Mouse (Mus musculus): ENCODE data around the gene Relb. TPM values are rescaled to one million over a fixed set of nuclear protein-coding genes. Genes with fewer than 3 reads are reported as not detected.

The Relb gene
- total RNA-seq (2021): 1 to 10 TPM; 9.1 to 9.7 TPM
- long read RNA-seq, transcript Relb-201 (11 exons, 2,200 nt): major isoform, 5 of 12 reads
- long read RNA-seq, partial matches to known transcripts: 2 of 12 reads
- long read RNA-seq, other reads (novel, unspliced or antisense): 5 of 12 reads

DNA sequence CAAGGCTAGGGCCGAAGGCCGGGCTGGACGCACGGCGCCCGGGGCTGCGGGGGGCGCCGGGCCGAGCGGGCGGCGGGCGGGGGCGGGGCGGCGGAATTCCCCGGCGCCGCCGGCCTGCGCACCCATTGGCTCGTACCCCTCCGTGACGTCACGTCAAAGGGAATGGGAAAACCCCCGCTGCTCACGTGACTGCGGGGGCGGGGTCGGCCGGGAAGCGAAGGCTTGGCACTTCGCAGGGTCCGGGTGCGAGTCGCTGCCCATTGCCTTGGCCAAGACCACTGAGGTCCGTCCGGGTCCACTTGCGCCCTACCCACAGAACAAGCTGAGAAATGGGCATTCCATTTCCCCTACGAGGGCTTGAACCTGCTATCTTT lies at the start of gene Relb:
Gene Relb (minus strand): TSS at position 78 of the 374 bp plus-strand sequence.
- peak; percentile 78 to 90 for DNase-seq (ENCODE audit: low spot score in 2 of 2)

GRCm38 (mm10) chr7:19678901-19679300 lies 49.7 kb upstream of the Relb start:
- no peak for DNase-seq (ENCODE audit: low spot score in 2 of 2)

GRCm38 (mm10) chr7:19677872-19678271 lies 48.6 kb upstream of the Relb start, which contains the start of gene Apoc2:
Apoc2 (minus strand) TSS chr7:19677941.
- no peak for DNase-seq (ENCODE audit: low spot score in 2 of 2)

DNA sequence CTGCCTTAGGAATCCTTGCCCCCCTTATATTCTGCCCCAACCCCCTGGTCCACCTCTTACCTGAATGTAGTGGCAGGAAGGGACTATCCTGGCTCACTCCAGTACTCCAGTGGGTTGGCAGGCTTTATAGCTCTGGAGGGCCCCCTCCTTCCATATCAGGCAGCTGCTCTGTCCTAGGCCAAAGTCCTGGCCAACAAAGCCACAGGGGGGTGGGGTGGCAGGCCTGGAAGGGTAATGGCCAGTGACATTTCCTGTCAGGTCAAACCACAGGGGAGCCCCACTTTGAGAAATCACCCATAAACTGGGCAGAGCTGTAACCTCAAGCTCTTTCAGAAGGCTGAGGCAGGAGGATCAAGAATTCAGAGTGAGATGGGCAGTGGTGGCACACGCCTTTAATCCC lies 47.4 kb upstream of the Relb start:
- no peak for DNase-seq (ENCODE audit: low spot score in 2 of 2)

DNA sequence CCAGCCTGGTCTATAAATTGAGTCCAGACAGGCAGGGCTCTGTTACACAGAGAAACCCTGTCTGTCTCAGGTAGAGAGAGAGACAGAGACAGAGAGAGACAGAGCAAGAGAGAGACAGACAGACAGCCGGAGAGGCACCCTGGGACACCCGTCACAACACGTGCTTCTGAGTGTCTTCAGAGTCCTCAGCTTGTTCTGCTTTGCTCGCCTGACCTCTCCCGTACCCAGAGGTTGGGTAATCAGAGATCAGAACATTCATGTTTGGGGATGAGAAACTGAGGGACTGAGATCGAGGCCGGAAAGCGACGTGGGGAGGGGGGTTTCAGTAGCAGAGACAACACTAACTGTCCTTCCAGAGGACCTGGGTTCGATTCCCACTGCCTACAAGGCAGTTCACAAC lies 46.6 kb upstream of the Relb start:
- no peak for DNase-seq (ENCODE audit: low spot score in 2 of 2)

GRCm38 (mm10) chr7:19673083-19673699 lies 44.0 kb upstream of the Relb start:
- DNase-seq (ENCODE audit: low spot score in 2 of 2): no peak

DNA sequence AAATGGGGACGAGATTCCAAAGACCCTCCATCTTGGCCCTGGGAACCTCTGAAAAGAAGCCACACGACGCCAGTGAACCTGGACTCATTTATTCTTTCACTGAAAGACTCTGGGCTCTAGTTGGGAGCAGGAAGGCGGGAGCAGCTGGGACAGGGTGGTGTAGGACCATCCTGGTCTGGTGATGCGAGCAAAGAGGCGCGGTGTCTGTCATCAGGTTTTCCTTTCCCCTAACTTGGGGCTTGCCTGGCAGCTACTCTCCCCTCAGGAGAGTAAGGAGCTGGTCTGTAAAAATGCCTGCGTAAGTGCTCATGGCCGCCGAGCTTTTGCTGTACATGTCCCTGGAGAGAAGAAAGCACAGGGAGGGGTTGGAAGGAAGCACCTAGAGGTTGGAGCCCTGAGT lies 42.3 kb upstream of the Relb start:
- no peak for DNase-seq (ENCODE audit: low spot score in 2 of 2)

DNA sequence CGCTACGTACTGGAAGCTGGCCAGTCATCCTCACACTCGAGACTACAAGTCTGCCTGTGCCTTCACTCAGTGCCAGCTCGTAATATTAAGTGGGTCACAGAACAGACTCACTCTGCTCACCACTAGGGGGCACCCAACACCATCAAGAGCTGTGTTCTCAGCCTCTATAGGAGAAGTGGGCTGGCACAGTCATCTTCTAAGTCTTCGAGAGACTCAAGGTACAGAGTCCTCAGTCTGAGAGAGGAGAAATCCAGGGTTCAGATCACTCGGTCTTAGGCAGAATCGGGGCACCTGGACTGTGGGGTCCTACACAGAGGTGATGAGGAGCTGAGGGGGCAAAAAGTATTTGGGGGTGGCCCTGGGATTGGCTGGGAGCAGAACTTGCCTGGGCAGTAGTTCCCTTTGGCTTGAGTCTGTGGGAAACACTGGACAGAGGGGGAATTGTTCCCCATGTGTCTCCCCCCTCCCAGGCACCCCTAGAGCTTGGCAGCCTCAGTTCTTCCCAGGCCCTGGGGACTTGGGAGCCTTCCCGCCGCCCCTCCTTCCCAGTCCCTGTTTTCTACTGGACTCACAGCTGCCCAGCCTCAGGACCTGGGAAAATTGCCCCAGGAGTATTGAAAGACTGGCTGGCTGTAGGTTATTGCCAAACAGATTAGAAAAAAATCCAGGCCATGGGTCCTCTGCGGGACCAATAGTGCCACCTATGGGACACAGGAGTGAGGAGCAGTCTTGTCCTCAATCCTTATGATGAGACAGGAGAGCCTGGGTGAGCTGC lies 39.9 kb upstream of the Relb start:
- DNase-seq (ENCODE audit: low spot score in 2 of 2): peak; percentile 85 to 98

- DNase-seq (ENCODE audit: low spot score in 2 of 2): no peak
Observed at GRCm38 (mm10) chr7:19667434-19667833, 38.2 kb upstream of the Relb start.

DNA sequence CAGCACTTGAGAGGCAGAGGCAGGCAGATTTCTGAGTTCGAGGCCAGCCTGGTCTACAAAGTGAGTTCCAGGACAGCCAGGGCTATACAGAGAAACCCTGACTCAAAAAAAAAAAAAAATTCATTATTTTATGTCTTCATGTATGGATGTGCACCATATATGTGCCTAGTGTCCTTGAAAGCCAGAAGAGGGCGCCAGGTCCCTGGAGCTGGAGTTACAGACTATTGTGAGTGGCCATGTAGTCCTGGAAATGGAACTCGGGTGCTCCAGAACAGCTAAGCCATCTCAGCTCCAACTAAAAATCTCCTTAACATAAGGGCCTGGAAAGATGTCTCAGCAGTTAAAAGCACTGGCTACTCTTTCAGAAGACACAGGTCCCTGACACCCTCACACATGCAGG lies 37.5 kb upstream of the Relb start:
- DNase-seq (ENCODE audit: low spot score in 2 of 2): no peak

GRCm38 (mm10) chr7:19664955-19665841 lies 36.0 kb upstream of the Relb start, which contains the start of gene Clptm1:
Clptm1 (minus strand) TSS chr7:19665033.
- DNase-seq (ENCODE audit: low spot score in 2 of 2): peak; percentile 96 to 99

DNA sequence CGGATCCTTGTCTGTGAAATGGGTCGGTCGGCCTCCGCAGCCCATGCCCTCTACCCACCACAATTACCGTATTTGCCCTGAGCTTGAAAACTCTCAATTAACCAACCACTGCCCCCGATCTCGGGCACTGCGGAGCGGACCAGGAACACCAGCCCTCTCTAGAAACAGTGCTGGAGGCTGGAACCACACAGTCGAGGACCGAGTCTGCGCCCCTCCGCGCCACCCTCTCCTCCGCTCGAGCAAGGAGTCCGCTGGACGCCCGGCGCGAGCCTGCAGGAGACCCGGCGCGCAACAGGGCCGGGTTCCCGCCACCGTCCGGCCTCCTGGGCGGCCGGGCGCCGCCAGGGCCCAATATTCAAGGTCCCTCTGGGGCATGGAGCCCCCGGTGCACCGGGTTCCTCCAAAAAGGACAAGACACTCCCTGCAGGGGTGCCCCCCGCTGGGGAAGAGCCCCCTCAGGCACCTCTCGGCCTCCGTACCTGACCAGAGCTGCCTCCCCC lies 35.3 kb upstream of the Relb start:
- peak in 1 of 2 experiments; percentile 18 for DNase-seq (ENCODE audit: low spot score in 2 of 2)

GRCm38 (mm10) chr7:19663940-19664339 lies 34.7 kb upstream of the Relb start:
- no peak for DNase-seq (ENCODE audit: low spot score in 2 of 2)

DNA sequence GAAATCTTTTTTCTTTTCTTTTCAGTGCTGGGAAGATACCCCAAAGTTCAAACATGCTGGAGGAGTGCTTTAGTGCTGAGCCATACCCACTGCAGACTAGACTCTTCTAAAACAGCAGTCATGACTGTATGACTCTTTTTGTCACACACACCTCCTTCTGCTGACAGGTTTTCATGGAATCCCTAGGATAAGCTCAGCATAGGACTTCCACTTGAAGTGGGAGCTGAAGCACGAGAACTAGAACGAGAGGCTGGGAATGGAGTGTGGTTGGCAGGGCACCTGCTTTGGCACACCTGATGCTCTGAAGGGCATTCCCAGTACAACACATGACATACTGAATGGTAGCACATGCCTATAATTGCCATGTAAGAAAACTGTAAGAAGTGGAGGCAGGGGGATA lies 23.4 kb upstream of the Relb start:
- no peak for DNase-seq (ENCODE audit: low spot score in 2 of 2)

GRCm38 (mm10) chr7:19651063-19651786 lies 22.0 kb upstream of the Relb start:
- no peak for DNase-seq (ENCODE audit: low spot score in 2 of 2)

GRCm38 (mm10) chr7:19641223-19641622 lies 12.0 kb upstream of the Relb start:
- no peak for DNase-seq (ENCODE audit: low spot score in 2 of 2)

- no peak for DNase-seq (ENCODE audit: low spot score in 2 of 2)
Observed at GRCm38 (mm10) chr7:19635074-19635827, 6.0 kb upstream of the Relb start.

GRCm38 (mm10) chr7:19634591-19634990 lies 5.4 kb upstream of the Relb start:
- DNase-seq (ENCODE audit: low spot score in 2 of 2): no peak

- DNase-seq (ENCODE audit: low spot score in 2 of 2): no peak
Observed at GRCm38 (mm10) chr7:19633855-19634254, 4.6 kb upstream of the Relb start.

GRCm38 (mm10) chr7:19633197-19633596 lies 4.0 kb upstream of the Relb start:
- DNase-seq (ENCODE audit: low spot score in 2 of 2): no peak

All from layer of hippocampus, adult 18-20 months (tissue).